Mouse (Mus musculus) activated CD4-positive, CD25-positive, alpha-beta regulatory T cell (primary cell): ENCODE measurements around the gene Itm2b. TPM values are rescaled to one million over a fixed set of nuclear protein-coding genes. Genes with fewer than 3 reads are reported as not detected.

Experiments used
- polyA plus RNA-seq, 2 experiments: library from polyadenylated mRNA; unstranded; fragments of 100-300 nt; shearing (Covaris generic); gene quantifications; one replicate each; pipeline ENCODE4 v1.2.1; 2017

Gene Itm2b
- polyA plus RNA-seq: 1,000 to 10,000 TPM; 1,573 to 2,019 TPM

DNA sequence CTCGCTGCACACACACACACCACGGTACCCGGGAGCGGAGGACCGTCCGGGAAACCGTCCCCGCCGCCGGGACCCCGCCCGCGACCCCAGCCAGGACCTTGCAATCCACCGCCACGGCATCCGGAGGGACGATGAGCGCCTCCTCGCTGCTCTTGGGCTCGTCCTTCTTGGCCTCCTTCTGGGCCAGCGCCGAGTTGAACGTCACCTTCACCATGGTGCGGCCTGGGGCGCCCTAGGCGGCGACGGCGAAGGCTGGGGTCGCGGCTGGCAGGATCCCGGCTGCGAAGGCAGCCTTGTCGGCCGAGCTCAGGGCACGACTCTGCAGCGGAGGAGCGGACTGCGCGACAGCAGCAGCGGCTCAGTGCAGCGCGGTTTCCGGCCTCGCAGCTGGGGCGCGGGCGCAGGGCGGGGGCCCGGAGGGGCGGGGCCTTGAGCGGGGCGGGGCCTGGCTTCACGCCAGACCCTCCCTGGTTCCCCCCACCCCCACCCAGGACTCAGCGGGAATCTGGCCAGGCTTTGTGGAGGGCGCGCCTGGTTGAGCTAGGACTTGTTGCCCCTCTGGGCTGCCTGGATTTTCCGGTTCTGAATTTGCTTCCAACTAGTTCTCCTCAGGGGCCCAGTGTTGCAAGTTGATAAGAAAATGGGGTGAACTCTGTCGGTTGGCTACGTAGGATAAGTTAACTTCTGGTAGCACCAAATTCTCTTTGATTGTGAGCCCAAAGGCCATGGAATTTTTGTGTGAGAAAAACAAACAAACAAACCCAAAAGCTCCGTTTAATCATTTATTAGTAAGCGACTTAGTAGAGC lies at the start of gene Itm2b:
TSS of gene Itm2b (minus strand) at position 377 of the 807 bp plus-strand sequence.

DNA sequence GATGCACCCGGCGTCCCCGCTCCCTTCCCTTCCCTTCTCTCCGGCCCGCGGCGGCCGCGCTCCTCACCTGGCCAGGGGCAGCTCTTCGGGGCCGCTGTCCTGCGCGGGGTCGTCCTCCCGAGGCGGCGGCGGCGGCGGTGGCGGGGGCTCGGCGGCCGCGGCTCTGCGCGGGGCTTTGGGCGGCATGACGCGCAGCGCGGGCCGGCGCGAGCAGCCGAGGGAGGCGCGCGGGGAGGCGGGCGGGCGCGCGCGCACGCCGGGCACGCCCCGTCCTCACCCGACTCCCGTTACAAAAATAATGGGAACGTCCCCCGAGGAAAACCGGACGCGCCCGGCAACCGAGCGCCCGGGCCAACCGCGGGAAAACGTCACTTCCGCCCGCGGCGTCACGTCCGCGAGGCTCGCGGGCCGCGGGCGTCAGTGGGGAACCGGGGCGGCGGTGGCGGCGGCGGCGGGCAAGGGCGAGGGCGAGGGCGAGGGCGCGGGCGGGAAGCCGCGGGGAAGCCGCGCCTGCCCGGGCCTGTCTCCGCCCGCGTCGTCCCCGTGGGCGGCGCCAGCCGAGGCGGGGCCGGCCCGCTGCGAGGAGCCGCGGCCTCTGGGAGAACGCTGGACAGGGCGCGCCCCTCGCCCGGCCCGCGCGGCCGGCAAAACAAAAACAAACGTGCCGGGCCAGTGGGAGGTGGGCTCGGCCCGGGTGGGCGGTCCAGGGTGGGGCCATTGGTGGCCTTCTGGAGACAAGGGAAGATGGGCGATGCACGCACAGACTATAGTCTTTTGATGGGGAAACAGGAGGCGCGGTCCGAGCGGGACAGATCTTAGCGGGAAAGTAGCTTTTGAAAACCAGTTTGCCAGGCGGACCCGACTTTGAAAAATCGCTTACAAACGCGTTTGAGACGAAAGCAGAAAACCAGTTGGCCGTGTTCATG lies 59.4 kb downstream of the Itm2b start, which contains the start of gene Rb1:
TSS of gene Rb1 (minus strand) at position 367 of the 926 bp plus-strand sequence.

Other genes starting within 250 kb of the Itm2b start
- 10 to 100 TPM; 13.4 to 30.2 TPM for gene Lpar6, start 147.4 kb downstream of the Itm2b start, polyA plus RNA-seq
- gene Rb1, start 59.5 kb downstream of the Itm2b start, polyA plus RNA-seq: 100 to 1,000 TPM in 1 of 2 experiments, 10 to 100 TPM in 1; 65.2 to 113 TPM
- 10 to 100 TPM; 51.0 to 76.7 TPM for gene Med4, start 124.7 kb upstream of the Itm2b start, polyA plus RNA-seq
- 10 to 100 TPM; 71.9 to 80.8 TPM for gene Sucla2, start 140.0 kb upstream of the Itm2b start, polyA plus RNA-seq
- gene Nudt15, start 163.0 kb upstream of the Itm2b start, polyA plus RNA-seq: 1 to 10 TPM; 3.9 to 4.5 TPM